Mouse (Mus musculus) lung, postnatal 0 days (tissue): ENCODE measurements around the gene Cdkl3.

Source experiments
- CTCF ChIP-seq: IDR thresholded peaks from 2 replicates; pipeline ENCODE4 v1.5.1; 2016; ENCODE audit warnings: antibody characterized with exemption, mild to moderate bottlenecking
- EP300 ChIP-seq: IDR thresholded peaks from 2 replicates; pipeline ENCODE4 v1.6.1; 2016; ENCODE audit warnings: antibody characterized with exemption, mild to moderate bottlenecking, control low read depth

DNA sequence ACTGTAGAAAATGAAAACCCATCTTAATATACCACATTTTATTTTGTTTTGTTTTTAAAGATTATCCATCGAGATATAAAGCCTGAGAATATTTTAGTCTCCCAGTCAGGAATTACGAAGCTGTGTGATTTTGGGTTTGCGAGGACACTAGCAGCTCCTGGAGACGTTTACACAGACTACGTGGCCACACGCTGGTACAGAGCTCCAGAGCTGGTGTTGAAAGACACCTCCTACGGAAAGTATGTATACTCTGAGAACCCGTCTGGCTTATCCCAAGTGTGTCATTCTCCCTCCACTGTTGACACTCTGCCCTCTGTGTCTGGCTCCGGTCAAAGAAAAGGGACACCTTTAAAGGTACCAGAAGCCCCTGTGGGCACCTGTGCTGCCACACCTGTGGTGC lies 14.2 kb downstream of the Cdkl3 start:
- TF ChIP-seq EP300 (no peak), CTCF (no peak)
